Mouse (Mus musculus): ENCODE measurements around the gene Zfp219. TPM values are rescaled to one million over a fixed set of nuclear protein-coding genes. Genes with fewer than 3 reads are reported as not detected.

The Zfp219 gene
- polyA plus RNA-seq, 1 experiment from 2014 or later: 20.1 TPM

DNA sequence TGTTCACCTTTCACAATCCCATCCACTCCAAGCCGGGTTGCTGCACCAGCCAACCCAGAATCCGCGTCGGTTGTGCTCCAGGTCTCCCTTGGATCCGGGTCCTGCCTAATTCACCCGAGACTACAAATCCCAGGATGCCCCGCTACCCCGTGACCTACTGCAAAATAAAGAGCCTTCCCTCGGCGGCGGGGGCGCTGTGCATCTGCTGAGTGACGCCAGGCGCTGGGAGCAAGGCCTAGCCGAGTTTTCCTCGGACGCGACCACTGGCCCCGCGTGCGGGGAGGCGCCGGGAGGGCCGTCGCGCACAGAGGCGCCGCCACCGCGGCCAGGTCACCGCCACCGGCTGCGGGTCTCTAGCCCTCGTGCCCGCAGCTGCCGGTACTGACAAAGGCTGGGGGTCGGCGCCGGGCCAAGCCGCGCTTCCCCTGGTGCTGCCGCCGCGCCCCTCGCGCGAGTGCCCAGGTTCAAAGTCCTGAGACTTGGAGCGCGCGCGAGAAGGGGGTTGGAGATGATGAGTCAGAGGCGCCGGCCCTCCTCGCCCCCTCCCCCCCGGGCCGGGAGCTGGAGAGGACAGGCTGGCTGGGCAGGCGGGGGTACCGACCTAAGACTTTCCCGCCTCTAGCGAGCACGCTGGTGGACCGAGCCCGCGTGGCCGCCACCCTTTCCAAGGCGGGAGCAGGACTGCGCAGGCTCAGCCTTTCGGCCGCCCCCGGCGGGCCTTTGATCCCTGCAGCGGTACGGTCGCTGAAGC lies 768 bp downstream of the Zfp219 start:
- Histone ChIP-seq H3K4me1 (replicated peaks; ENCODE audit: control insufficient read depth, insufficient read depth, low read length) (peaks cover 42% of the 10 kb centered on the region), H3K9me3 (ENCODE audit: control insufficient read depth, low read length) (no peaks in the 10 kb centered on the region), H3K27ac (ENCODE audit: low read length) (peak overlapping the region; percentile 99), H3K9ac (ENCODE audit: low read length) (peak overlapping the region; percentile 93), H3K4me2 (ENCODE audit: low read depth, low read length) (peak overlapping the region; percentile 60), H3K27me3 (ENCODE audit: control insufficient read depth, insufficient read depth, low read depth, low read length) (no peaks in the 10 kb centered on the region), H3K36me3 (ENCODE audit: control insufficient read depth, insufficient read depth, low read length) (no peaks in the 10 kb centered on the region), H3K4me3 (ENCODE audit: low read length) (peak overlapping the region; percentile 67)
- peak; percentile 92 for ATAC-seq (ENCODE audit: low read depth)
- WGBS: under 1% methylated on average over 69 of the region's 74 CpGs

- H3K27me3 ChIP-seq (ENCODE audit: control insufficient read depth, insufficient read depth, low read depth, low read length): no peaks in the 10 kb centered on the region
- peak overlapping the region; percentile 67 for H3K4me3 ChIP-seq (ENCODE audit: low read length)
- H3K27ac ChIP-seq (ENCODE audit: low read length): peak overlapping the region; percentile 99
- H3K9me3 ChIP-seq (ENCODE audit: control insufficient read depth, low read length): no peaks in the 10 kb centered on the region
- peak overlapping the region; percentile 60 for H3K4me2 ChIP-seq (ENCODE audit: low read depth, low read length)
- peak; percentile 9 for ATAC-seq (ENCODE audit: low read depth)
- peak overlapping the region; percentile 93 for H3K9ac ChIP-seq (ENCODE audit: low read length)
- no peaks in the 10 kb centered on the region for H3K36me3 ChIP-seq (ENCODE audit: control insufficient read depth, insufficient read depth, low read length)
- WGBS: 22% methylated on average over 12 of the region's 12 CpGs
- H3K4me1 ChIP-seq (replicated peaks; ENCODE audit: control insufficient read depth, insufficient read depth, low read length): peaks cover 42% of the 10 kb centered on the region
These were observed 1.4 kb downstream of the Zfp219 start for GRCm38 (mm10) chr14:52019051-52019589.

DNA sequence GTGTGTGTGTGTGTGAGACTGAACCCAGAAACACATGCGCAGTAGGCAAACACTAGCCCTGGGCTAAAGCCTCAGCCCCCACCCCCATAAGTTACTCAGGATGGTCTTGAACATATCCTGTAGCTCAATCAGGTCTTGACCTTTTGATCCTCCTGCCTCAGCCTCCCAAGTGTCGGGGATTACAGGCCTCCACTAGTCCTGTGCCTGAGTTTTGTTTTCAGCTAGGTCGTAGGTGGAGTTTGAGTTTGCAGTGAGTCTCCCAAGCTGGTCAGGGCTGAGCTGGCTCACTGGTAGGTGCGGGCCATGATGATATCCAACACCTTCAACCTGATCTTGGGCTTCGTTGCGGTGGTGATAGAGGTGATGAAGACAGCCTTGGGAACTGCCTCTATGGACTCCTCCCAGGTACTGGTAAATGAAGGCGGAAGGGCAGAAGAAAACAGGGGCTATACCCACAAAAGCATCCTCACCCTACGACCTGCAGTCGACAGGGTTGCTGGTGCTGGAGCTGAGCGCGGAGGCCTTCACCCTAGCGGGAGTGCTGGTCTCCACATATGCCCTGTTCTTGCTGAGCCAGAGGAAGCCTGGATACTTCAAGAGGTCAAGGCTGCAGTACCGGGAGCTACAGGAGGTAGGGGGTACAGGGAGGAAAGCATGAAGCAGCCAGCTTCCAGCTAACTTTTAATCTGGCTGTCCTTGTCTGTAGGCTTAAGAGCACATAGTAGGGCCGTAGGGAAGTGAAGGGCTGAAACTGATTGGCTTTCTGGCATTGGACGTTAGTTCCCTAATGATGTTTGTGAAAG lies 2.1 kb downstream of the Zfp219 start:
- 81% methylated on average over 15 of the region's 15 CpGs for WGBS
- Histone ChIP-seq H3K4me2 (ENCODE audit: low read depth, low read length) (peak overlapping the region; percentile 60), H3K36me3 (ENCODE audit: control insufficient read depth, insufficient read depth, low read length) (no peaks in the 10 kb centered on the region), H3K4me1 (replicated peaks; ENCODE audit: control insufficient read depth, insufficient read depth, low read length) (peaks cover 43% of the 10 kb centered on the region), H3K9ac (ENCODE audit: low read length) (peak overlapping the region; percentile 93), H3K27ac (ENCODE audit: low read length) (no peak overlapping the region; the same call in 1 of the 2 replicates), H3K9me3 (ENCODE audit: control insufficient read depth, low read length) (no peaks in the 10 kb centered on the region), H3K4me3 (ENCODE audit: low read length) (peak overlapping the region; percentile 67), H3K27me3 (ENCODE audit: control insufficient read depth, insufficient read depth, low read depth, low read length) (no peaks in the 10 kb centered on the region)
- ATAC-seq (ENCODE audit: low read depth): no peak

GRCm38 (mm10) chr14:52017662-52018061 lies 2.9 kb downstream of the Zfp219 start:
- peaks cover 38% of the 10 kb centered on the region for H3K4me1 ChIP-seq (replicated peaks; ENCODE audit: control insufficient read depth, insufficient read depth, low read length)
- no peaks in the 10 kb centered on the region for H3K9me3 ChIP-seq (ENCODE audit: control insufficient read depth, low read length)
- WGBS: 75% methylated on average over 4 of the region's 4 CpGs
- no peak overlapping the region for H3K9ac ChIP-seq (ENCODE audit: low read length)
- H3K36me3 ChIP-seq (ENCODE audit: control insufficient read depth, insufficient read depth, low read length): no peaks in the 10 kb centered on the region
- H3K27me3 ChIP-seq (ENCODE audit: control insufficient read depth, insufficient read depth, low read depth, low read length): no peaks in the 10 kb centered on the region
- no peak for ATAC-seq (ENCODE audit: low read depth)
- H3K4me3 ChIP-seq (ENCODE audit: low read length): no peak overlapping the region
- no peak overlapping the region for H3K27ac ChIP-seq (ENCODE audit: low read length)
- H3K4me2 ChIP-seq (ENCODE audit: low read depth, low read length): no peak overlapping the region

DNA sequence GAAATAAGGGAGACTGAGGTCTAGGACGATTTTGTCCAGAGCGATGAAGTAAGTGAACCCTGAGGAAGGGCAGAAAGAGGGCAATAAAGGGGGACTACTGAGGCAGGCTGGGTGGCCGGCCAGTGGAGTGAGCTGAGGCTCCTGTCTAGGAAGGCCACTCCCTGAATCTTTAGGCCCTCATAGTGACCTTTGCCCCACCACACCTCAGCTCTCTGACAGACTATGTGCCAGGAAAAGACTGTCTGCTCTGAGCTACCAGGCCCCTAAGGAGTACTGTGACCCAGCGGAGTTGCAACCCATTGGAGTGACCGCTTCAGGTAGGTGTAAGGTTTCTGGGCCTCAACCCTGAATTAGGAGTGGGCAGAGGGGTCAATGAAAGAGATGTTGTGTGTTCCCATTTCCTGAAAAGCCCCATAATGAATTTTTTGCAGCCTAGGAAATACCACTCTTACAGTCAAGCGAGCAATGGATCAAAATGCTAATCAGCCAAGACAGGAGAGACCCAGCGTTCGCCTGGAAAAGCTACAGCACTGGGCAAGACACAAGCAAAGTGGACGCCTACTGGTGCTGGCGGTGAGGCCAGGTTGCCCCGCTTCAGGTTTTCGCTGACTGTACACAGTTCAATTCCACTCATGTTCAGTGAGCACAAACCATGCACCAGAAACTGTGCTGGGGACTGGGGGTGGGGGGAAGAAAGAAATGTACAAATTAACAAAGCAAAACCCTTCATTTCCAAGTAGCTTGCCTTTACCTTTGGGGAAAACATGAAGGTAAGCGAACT lies 3.7 kb downstream of the Zfp219 start:
- Histone ChIP-seq H3K9me3 (ENCODE audit: control insufficient read depth, low read length) (no peaks in the 10 kb centered on the region), H3K36me3 (ENCODE audit: control insufficient read depth, insufficient read depth, low read length) (no peaks in the 10 kb centered on the region), H3K4me1 (replicated peaks; ENCODE audit: control insufficient read depth, insufficient read depth, low read length) (peaks cover 34% of the 10 kb centered on the region), H3K27ac (ENCODE audit: low read length) (no peak overlapping the region), H3K27me3 (ENCODE audit: control insufficient read depth, insufficient read depth, low read depth, low read length) (no peaks in the 10 kb centered on the region), H3K4me3 (ENCODE audit: low read length) (no peak overlapping the region), H3K9ac (ENCODE audit: low read length) (peak overlapping the region; percentile 9; the same call in 1 of the 2 replicates), H3K4me2 (ENCODE audit: low read depth, low read length) (no peak overlapping the region)
- 86% methylated on average over 13 of the region's 13 CpGs for WGBS
- ATAC-seq (ENCODE audit: low read depth): no peak

- Histone ChIP-seq H3K4me1 (replicated peaks; ENCODE audit: control insufficient read depth, insufficient read depth, low read length) (peaks cover 31% of the 10 kb centered on the region), H3K9ac (ENCODE audit: low read length) (peak within 1 kb of the TSS; percentile 83)
- no peak for ATAC-seq (ENCODE audit: low read depth)
These were observed 5.0 kb downstream of the Zfp219 start, which contains the start of gene Tmem253 for GRCm38 (mm10) chr14:52015445-52016100. Tmem253 (plus strand) TSS chr14:52015658.

DNA sequence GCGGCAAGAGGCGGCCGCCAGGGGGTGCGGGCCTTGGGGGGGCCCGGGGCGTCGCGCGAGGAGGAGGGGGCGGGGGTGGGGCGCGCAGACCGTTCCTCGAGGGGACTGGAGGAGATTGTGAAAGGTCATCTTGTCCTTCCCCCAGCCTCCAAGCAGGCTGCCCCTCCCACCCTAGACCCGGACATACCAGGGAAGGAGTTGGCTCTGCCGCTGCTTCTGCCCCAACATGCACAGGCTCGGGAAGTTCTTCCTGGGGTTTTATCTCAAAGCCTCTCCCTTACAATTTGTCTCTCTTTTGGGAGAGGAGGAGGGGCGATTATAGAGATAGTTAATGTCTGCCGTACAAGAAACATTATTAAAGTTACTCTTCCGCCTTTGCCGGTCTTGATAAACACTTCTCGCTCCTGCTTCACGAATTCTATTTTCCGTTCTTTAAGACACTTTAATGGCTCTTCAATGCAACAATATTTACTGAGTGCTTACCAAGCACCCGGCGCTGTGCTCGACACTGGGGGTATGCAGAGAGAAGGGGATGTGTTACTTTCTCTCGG lies 5.7 kb downstream of the Zfp219 start:
- peak; percentile 61 for ATAC-seq (ENCODE audit: low read depth)
- Histone ChIP-seq H3K27ac (ENCODE audit: low read length) (peak overlapping the region; percentile 92), H3K36me3 (ENCODE audit: control insufficient read depth, insufficient read depth, low read length) (no peaks in the 10 kb centered on the region), H3K4me1 (replicated peaks; ENCODE audit: control insufficient read depth, insufficient read depth, low read length) (peaks cover 36% of the 10 kb centered on the region), H3K4me3 (ENCODE audit: low read length) (peak overlapping the region; percentile 69), H3K9me3 (ENCODE audit: control insufficient read depth, low read length) (no peaks in the 10 kb centered on the region), H3K9ac (ENCODE audit: low read length) (peak overlapping the region; percentile 83), H3K4me2 (ENCODE audit: low read depth, low read length) (peak overlapping the region; percentile 65), H3K27me3 (ENCODE audit: control insufficient read depth, insufficient read depth, low read depth, low read length) (no peaks in the 10 kb centered on the region)
- WGBS: under 1% methylated on average over 16 of the region's 28 CpGs

More at GRCm38 (mm10) chr14:52015445-52016100, 5.0 kb downstream of the Zfp219 start, which contains the start of gene Tmem253:
- H3K4me2 ChIP-seq (ENCODE audit: low read depth, low read length): peak within 1 kb of the TSS; percentile 65
- H3K36me3 ChIP-seq (ENCODE audit: control insufficient read depth, insufficient read depth, low read length): no peaks in the 10 kb centered on the region
- H3K4me3 ChIP-seq (ENCODE audit: low read length): peak within 1 kb of the TSS; percentile 69
- WGBS: 23% methylated on average over 6 of the region's 6 CpGs
- H3K27me3 ChIP-seq (ENCODE audit: control insufficient read depth, insufficient read depth, low read depth, low read length): no peaks in the 10 kb centered on the region
- H3K27ac ChIP-seq (ENCODE audit: low read length): peak within 1 kb of the TSS; percentile 92
- H3K9me3 ChIP-seq (ENCODE audit: control insufficient read depth, low read length): no peaks in the 10 kb centered on the region

GRCm38 (mm10) chr14:52014271-52014760 lies 6.2 kb downstream of the Zfp219 start:
- 0% methylated on average over 13 of the region's 80 CpGs for WGBS
- peaks cover 36% of the 10 kb centered on the region for H3K4me1 ChIP-seq (replicated peaks; ENCODE audit: control insufficient read depth, insufficient read depth, low read length)
- peak overlapping the region; percentile 83 for H3K9ac ChIP-seq (ENCODE audit: low read length)
- H3K9me3 ChIP-seq (ENCODE audit: control insufficient read depth, low read length): no peaks in the 10 kb centered on the region
- H3K36me3 ChIP-seq (ENCODE audit: control insufficient read depth, insufficient read depth, low read length): no peaks in the 10 kb centered on the region
- peak; percentile 49 for ATAC-seq (ENCODE audit: low read depth)
- H3K4me3 ChIP-seq (ENCODE audit: low read length): peak overlapping the region; percentile 69
- peak overlapping the region; percentile 65 for H3K4me2 ChIP-seq (ENCODE audit: low read depth, low read length)
- peak overlapping the region; percentile 92 for H3K27ac ChIP-seq (ENCODE audit: low read length)
- H3K27me3 ChIP-seq (ENCODE audit: control insufficient read depth, insufficient read depth, low read depth, low read length): no peaks in the 10 kb centered on the region
